Mouse (Mus musculus) adrenal gland, adult 18-20 months (tissue): ENCODE data around the gene Dbn1. TPM values are rescaled to one million over a fixed set of nuclear protein-coding genes. Genes with fewer than 3 reads are reported as not detected.

Experiments
- DNase-seq, 2 experiments: peaks; one replicate each; pipeline ENCODE4 v3.0.0; 2021 to 2022; ENCODE audit warnings: low spot score in 2 of 2
- total RNA-seq, 2 experiments: library from RNA; stranded (reverse); gene quantifications; 1 replicate in 1 of 2; 2 replicates in 1 of 2; pipeline ENCODE4 v1.2.3; 2021

Dbn1 gene
- total RNA-seq, 2 experiments from 2014 or later: 11.1 to 16.2 TPM

GRCm38 (mm10) chr13:55479008-55479407 is 8.9 kb downstream of the Dbn1 start:
- DNase-seq: no peak

GRCm38 (mm10) chr13:55478036-55478435 is 9.9 kb downstream of the Dbn1 start:
- no peak for DNase-seq

DNA sequence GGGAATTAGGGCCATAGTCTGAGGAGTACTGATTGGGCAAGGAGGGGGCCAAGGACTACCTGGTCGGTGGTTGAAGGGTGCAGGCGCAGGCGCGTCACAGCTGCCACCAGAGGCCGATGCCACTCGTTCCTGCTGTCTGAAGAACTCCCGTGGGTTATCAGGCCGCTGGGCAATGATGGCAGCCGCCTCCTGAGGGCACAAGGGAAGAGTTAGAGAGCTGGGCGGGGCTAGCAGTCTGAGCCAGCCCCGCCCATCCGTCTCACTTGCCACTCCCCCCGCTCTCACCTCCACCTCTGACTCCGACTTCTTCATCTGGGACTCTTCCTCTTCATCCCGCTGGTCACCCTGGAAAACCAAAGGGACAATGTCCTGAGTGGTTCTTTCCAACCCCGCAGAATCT is 10.4 kb downstream of the Dbn1 start:
- DNase-seq: no peak

- DNase-seq: no peak
Measured at GRCm38 (mm10) chr13:55476256-55476655, 11.7 kb downstream of the Dbn1 start.

DNA sequence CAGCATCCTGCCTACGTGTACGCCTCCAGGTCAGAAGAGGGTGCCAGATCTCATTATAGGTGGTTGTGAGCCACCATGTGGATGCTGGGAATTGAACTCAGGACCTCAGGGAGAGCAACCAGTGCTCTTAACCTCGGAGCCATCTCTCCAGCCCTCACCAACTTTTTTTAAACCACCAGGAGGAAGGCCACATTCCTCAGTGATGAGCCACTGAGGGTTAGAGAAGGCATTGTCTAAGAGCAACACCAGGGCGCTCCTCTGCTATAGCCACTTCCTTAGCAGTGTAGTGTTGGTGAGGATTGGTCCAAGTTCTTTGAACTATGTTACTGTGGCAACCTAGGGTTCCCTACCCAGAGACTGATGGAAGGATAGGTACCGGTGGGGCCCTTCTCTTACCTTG is 12.2 kb downstream of the Dbn1 start:
- DNase-seq: no peak

GRCm38 (mm10) chr13:55474621-55475069 is 13.3 kb downstream of the Dbn1 start:
- DNase-seq: no peak

GRCm38 (mm10) chr13:55473961-55474360 is 13.9 kb downstream of the Dbn1 start:
- no peak for DNase-seq

DNA sequence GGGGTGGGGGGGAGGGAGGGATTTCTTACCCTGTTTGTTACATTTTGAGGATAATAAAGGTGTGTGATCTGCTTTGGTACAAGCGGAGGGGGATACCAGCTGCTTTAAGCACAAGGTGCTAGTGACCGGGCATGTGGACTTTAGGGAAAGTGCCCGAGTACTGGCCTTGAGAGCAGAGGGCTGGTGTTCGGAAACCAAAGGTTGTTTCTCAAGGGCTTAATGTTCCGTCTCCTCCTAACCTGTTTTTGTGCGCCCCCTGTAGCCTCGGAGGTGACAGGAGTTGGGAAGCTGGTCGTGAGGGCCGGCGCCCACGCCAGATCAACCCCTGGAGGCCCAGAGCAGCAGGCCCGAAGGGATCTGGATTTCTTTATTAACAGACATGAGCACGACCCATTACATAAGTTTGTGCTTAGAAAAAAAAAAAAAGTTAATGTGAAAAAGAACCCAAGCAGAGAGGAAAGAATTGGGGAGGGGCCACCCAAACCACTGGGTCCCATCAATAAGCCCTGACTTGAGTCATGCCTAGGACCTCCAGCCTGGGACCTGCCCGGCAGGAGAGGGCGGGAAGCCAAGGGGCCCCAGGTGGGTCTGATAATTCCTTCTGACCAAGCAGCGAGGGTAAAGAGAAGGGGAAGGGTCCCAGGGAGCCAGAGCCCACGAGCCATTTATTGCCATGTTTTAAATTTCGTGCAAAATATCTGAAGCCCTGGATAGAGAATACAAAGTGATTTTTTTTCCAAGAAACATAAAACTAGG is 14.7 kb downstream of the Dbn1 start:
- DNase-seq: no peak

GRCm38 (mm10) chr13:55472132-55473022 is 15.5 kb downstream of the Dbn1 start:
- peak; percentile 50 to 58 for DNase-seq

DNA sequence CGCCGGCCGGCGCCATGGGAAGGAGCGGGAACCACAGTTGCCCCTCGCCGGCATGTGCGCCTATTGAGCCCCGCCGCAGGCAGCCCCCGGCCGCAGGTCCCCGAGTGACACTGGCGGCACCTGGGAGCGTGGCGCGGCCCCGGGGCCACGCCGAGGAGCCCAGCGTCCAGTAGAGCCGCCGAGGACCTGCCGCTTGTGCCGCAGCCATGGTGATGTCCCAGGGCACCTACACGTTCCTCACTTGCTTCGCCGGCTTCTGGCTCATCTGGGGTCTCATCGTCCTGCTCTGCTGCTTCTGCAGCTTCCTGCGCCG is 16.1 kb downstream of the Dbn1 start:
- DNase-seq: no peak

DNA sequence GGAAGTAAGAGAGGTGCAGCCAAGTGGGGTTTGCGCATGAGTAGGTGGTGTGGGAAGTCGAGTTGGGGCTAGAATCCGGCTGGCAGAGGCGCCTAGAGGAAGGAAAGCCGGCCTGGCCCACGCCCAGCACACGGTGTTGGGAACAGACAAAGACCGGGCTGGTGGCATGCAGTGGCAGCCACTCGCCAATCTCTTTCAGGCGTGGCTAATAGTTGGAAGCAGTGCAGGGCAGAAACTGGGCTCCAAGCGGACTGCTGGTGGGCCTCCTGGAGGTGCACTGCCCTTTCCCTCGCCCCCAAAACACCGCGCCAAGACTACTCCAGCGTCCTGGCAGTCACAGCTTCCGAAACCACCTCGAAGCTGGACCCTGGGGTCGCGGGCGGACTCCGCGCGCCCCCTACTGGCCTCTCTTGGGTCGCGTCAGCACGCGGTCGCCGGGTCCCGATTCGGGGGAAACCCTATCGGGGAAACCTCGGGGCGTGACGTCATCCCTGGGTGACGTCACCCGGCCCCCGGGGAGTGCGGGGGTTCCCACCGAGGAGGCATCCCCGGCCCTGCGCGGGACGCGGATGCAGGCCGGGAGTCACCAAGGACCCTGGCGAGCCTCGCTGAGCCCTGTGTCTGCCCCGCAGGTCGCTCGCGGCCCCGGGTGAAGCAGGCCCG is 16.6 kb downstream of the Dbn1 start:
- DNase-seq: peak; percentile 86 to 89

DNA sequence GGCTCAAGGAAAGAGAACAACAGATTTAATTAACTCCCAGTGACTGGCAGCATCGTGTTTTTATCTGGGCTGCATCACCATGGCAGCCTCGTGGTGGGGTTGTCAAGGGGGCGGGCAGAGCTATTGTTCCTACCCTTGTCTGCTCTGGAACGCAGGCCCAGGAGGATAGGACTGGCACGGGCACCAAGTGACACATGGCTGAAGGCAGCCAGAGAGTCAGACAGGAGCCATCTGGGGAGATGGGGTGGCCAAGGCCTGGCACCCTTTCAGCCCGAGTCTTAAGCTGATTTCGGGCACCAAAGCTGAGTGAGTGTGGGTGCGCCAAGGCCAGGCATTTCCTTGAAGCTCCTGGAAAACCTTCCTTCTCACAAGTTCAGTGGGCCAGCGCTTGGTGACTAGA is 17.5 kb downstream of the Dbn1 start:
- DNase-seq: no peak

DNA sequence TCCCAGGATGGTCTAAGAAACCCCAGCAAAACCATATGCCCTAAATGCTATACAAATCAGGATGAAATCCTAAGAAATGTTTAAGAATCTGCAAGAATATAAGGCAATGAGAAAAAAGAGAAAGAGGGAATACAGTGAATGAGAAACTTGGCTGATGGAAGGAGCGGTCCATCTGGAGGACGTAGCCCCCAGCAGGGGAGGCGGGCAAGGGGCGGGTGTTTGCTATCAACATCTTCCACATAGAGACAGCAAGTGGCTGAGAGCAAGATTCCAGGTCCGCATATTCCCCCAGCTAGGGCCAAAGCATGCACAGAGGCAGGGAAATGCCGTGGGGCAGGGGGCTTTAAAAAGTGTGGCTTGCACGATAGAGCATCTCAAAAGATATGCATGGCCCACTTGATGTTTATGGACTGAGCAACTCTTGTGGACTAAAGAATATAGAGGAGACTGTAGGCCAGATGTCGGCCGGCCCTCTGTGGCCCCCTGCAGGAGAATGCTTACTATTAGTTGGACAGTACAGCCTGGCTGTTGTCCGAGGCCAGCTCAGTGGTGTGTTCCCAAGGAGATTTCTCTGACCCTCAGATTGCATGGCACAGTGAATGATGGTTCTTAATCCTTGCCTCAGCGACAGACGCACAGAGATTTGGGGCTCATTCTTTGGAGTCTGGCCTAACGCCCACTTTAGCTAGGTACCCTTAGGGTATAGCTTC is 18.9 kb downstream of the Dbn1 start:
- no peak for DNase-seq

DNA sequence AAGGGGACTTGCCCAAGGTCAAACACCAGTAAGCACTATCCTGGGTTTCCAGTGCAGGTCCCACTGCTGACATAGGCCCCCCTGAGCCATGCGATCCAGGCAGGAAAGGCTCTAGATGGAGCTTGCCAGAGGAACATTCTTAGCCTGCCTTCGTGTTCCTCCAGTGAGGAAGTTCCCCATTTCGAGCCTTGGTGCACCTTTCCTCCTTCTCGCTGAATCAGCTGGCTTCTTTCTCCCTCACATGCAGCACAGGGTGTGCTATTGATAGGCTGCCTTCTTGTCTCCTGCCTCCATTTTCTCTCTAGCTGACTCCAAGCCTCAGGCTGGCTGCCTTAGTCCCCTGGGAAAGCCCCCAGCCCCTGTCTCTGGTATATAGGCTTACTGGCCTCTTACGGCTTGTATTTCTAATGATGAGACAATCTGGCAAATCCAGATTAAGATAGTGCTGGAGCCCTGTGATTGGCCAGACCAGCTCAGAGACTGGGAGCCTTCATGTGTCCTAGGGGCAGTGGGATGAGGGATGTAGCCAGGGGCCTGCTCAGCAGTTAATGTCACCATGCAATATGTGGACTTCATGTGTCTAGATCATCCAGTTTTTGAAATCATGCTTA is 22.0 kb downstream of the Dbn1 start:
- DNase-seq: no peak

GRCm38 (mm10) chr13:55465184-55465583 is 22.7 kb downstream of the Dbn1 start:
- no peak for DNase-seq

DNA sequence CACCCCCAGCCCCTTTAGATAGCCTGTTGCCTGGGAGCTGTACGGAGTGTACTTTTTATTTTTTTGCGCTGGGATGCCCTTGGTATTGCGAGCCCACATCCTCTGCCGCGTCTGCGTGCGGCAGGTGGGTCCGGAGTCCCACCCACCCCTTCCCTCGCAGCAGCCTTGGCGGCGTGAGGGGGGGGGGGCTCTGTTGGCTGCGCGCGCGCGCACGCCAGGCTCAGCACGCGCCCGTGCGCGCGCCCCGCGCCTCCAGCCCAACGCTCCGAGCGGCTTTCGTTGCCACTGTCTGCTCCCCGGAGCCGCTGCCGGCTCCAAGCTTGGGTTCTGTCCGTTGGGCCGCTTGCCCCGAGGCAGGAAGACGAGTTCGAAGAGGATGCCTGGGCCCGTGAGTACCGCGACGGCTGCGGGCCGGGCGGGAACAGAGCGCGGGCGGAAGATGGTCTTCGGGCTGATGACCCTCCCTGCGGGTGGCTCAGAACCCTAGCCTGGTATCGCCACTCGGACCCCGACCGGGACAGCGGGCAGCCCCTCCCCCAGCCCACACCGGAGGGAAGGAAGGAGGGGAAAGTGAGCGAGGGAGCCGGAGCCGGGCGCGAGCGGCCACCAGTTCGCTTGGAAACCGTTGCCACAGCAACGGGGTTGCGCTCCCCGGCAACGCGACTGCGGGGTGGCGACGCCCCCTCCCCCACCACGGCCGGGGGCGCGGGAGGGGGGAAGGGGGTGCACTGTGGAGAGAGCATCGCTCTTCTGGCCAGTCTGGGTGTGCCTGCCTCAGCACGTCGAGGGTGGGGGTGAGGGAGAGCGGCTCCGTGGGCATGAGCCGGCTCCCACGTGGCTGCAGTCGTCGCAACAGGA is 23.7 kb downstream of the Dbn1 start, which contains the start of gene Prr7:
Prr7 (plus strand) TSS at position 241 of the 858 bp plus-strand sequence.
- peak in 1 of 2 experiments; percentile 48 for DNase-seq

GRCm38 (mm10) chr13:55463399-55464026 is 24.4 kb downstream of the Dbn1 start:
- no peak for DNase-seq

- DNase-seq: no peak
Measured at GRCm38 (mm10) chr13:55462965-55463364, 24.9 kb downstream of the Dbn1 start.
